Mouse (Mus musculus): ENCODE measurements around the gene Slx1b. TPM values are rescaled to one million over a fixed set of nuclear protein-coding genes. Genes with fewer than 3 reads are reported as not detected.
A peak's percentile ranks its signal among the peaks of the same experiment; 100 is the strongest.

The Slx1b gene
- polyA plus RNA-seq, 1 experiment = 9.5 TPM

DNA sequence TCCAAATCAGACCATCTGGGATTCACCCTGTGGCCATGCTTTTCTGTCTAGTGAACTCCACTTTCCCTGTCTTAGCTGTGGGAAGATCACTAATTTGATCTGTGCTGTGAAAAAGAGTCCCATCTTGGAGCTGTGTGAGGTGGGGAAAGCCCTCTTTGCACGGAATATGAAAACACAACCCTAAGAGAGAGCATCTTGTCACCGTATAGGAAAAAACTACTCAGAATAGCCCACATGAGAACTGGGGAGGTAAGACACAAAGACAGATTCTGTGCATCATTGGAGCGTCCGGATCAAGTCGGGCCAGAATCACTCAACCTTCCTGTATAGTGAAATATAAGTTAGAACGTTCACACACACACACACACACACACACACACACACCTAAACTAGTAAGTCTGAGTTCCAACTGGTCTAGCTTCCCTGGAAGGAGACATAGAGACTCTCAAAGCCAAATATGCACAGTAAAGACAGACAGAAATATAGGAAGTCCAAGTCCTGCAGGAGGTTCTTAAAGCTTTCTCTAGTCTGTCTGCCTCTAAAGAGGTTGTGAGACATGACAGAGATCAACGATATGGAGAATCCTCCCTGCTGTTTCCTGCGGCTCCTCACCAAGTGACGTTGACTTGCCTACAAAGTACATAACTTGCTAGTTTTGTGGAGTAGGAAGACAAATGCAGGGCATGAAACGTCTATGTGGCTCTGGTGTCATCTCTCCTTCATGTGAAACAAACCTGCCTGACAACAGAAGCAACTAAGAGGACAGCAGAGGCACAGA lies 12.8 kb upstream of the Slx1b start:
- Histone ChIP-seq H3K27ac (ENCODE audit: control insufficient read depth, insufficient read depth, low read depth, low read length) (no peak overlapping the region), H3K27me3 (ENCODE audit: control insufficient read depth, insufficient read depth, low read length) (no peaks in the 10 kb centered on the region; the same call in 1 of the 2 replicates), H3K36me3 (ENCODE audit: control insufficient read depth, insufficient read depth, low read length) (no peaks in the 10 kb centered on the region), H3K4me3 (ENCODE audit: control insufficient read depth, low read depth, low read length) (no peak overlapping the region), H3K4me1 (ENCODE audit: control insufficient read depth, insufficient read depth, low read length) (peaks cover 12% of the 10 kb centered on the region)
- TF ChIP-seq CTCF (IDR thresholded peaks at IDR 0.05; ENCODE audit: control insufficient read depth, insufficient read depth, insufficient replicate concordance, low read depth, low read length) (no peak), POLR2A (IDR thresholded peaks at IDR 0.05; ENCODE audit: control insufficient read depth, low read depth, low read length) (no peak)

DNA sequence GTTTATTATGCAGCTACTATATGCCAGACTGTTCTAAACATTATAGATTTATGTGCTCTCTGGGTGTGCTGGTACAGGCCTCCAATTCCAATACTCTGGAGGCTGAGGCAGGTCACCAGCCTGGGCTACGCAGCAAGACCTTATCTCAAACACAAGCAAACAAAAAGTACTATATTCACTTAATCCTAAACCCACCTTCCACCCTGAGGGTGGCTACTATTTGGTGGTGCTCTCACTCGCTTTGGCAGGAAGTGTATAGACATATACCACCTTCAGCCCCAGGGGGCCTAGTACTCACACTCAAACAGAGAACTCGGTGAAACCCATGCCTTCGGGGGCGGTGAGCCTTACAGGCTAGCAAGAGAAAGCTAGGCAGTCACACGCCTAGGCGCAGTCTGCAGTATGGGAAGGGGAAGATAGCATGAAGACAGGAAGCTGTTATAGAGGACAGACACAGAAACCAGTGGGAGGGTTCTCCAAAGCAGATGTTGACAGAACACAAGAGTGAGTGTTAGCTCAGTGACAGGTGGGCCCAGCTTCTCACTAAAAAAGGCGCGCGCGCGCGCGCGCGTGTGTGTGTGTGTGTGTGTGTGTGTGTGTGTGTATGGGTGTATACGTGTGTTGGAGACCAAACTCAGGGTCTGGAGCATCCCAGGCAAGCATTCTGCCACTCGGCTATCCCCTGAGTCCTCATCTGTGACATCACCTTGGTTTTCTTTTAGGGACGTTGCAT lies 12.0 kb upstream of the Slx1b start, which contains the start of gene Coro1a:
Gene Coro1a (minus strand): TSS at position 346 of the 733 bp plus-strand sequence.
- Histone ChIP-seq H3K4me3 (ENCODE audit: control insufficient read depth, low read depth, low read length) (no peak within 1 kb of the TSS), H3K27me3 (ENCODE audit: control insufficient read depth, insufficient read depth, low read length) (no peaks in the 10 kb centered on the region; the same call in 1 of the 2 replicates), H3K4me1 (ENCODE audit: control insufficient read depth, insufficient read depth, low read length) (peaks cover 12% of the 10 kb centered on the region), H3K27ac (ENCODE audit: control insufficient read depth, insufficient read depth, low read depth, low read length) (no peak within 1 kb of the TSS), H3K36me3 (ENCODE audit: control insufficient read depth, insufficient read depth, low read length) (no peaks in the 10 kb centered on the region)
- no peak for TF ChIP-seq CTCF (IDR thresholded peaks at IDR 0.05; ENCODE audit: control insufficient read depth, insufficient read depth, insufficient replicate concordance, low read depth, low read length)
- no peak for TF ChIP-seq POLR2A (IDR thresholded peaks at IDR 0.05; ENCODE audit: control insufficient read depth, low read depth, low read length)

- TF ChIP-seq POLR2A (IDR thresholded peaks at IDR 0.05; ENCODE audit: control insufficient read depth, low read depth, low read length) (no peak), CTCF (IDR thresholded peaks at IDR 0.05; ENCODE audit: control insufficient read depth, insufficient read depth, insufficient replicate concordance, low read depth, low read length) (no peak)
- Histone ChIP-seq H3K27ac (ENCODE audit: control insufficient read depth, insufficient read depth, low read depth, low read length) (no peak overlapping the region), H3K36me3 (ENCODE audit: control insufficient read depth, insufficient read depth, low read length) (no peaks in the 10 kb centered on the region), H3K27me3 (ENCODE audit: control insufficient read depth, insufficient read depth, low read length) (no peaks in the 10 kb centered on the region; the same call in 1 of the 2 replicates), H3K4me1 (ENCODE audit: control insufficient read depth, insufficient read depth, low read length) (peaks cover 12% of the 10 kb centered on the region), H3K4me3 (ENCODE audit: control insufficient read depth, low read depth, low read length) (peak overlapping the region; percentile 58)
These were observed 8.8 kb upstream of the Slx1b start for GRCm38 (mm10) chr7:126704121-126704980.

DNA sequence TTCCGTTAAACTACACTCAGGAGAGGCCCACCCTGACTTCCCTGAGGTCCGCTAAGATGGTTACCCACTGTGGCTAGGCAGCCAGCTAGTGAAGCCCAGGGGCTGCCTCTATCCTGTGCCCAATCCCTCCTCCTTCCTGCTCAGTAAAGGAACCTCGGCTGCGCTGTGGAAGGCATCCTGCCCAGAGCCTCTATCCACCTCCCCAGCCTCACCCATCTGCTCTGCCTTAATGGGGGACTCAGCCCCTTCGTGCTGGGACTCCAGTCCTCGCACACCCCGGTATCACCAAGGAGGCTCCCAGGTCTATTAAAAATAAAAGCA lies 8.1 kb upstream of the Slx1b start:
- no peaks in the 10 kb centered on the region; the same call in 1 of the 2 replicates for H3K27me3 ChIP-seq (ENCODE audit: control insufficient read depth, insufficient read depth, low read length)
- peaks cover 12% of the 10 kb centered on the region for H3K4me1 ChIP-seq (ENCODE audit: control insufficient read depth, insufficient read depth, low read length)
- H3K27ac ChIP-seq (ENCODE audit: control insufficient read depth, insufficient read depth, low read depth, low read length) = no peak overlapping the region
- no peak for TF ChIP-seq CTCF (IDR thresholded peaks at IDR 0.05; ENCODE audit: control insufficient read depth, insufficient read depth, insufficient replicate concordance, low read depth, low read length)
- no peak for TF ChIP-seq POLR2A (IDR thresholded peaks at IDR 0.05; ENCODE audit: control insufficient read depth, low read depth, low read length)
- H3K4me3 ChIP-seq (ENCODE audit: control insufficient read depth, low read depth, low read length) = no peak overlapping the region
- H3K36me3 ChIP-seq (ENCODE audit: control insufficient read depth, insufficient read depth, low read length) = no peaks in the 10 kb centered on the region

DNA sequence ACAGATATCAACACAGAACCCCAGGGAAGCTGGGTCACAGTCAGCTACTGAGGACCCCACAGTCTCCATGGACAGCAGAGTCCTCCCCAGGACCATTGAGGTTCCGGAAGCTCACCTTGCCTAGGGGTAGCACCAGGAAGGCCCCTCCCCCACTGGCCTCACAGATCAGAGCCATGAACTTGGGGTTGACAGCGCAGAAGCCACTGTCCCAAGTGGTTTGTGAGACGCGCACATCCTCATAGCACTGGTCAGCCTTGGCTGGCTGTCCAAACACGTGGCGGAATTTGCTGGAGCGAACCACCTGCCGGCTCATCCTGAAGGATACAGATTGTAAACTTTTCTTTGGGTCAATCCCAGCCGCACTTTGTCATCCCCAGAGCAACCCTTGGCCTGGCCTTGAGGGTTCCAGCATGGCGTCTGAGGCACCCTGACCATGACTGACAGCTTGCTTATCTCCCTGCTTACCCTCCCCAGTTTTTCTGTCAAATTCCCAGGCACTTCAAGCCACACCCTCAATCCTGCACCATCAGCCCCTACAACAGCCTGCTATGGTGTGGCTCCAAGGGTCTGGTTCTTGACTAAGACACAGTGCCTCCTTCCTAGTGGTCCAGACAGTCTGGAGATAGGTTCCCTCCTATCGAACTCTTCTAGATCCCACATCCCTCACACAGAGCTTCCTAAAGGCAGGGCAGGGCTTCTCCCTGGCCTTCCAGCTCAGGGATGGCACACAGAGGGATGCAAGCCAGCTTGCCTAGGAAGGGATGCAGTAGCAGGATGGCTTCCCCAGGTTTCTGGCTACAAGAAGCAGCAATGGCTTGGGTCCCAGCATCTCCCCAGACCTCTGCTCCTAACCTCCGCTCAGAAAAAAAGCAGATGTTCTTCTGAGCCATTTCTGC lies 7.5 kb upstream of the Slx1b start:
- Histone ChIP-seq H3K27ac (ENCODE audit: control insufficient read depth, insufficient read depth, low read depth, low read length) (no peak overlapping the region), H3K36me3 (ENCODE audit: control insufficient read depth, insufficient read depth, low read length) (no peaks in the 10 kb centered on the region), H3K4me1 (ENCODE audit: control insufficient read depth, insufficient read depth, low read length) (peaks cover 12% of the 10 kb centered on the region), H3K27me3 (ENCODE audit: control insufficient read depth, insufficient read depth, low read length) (no peaks in the 10 kb centered on the region; the same call in 1 of the 2 replicates), H3K4me3 (ENCODE audit: control insufficient read depth, low read depth, low read length) (no peak overlapping the region)
- no peak for TF ChIP-seq CTCF (IDR thresholded peaks at IDR 0.05; ENCODE audit: control insufficient read depth, insufficient read depth, insufficient replicate concordance, low read depth, low read length)
- TF ChIP-seq POLR2A (IDR thresholded peaks at IDR 0.05; ENCODE audit: control insufficient read depth, low read depth, low read length) = no peak

- Histone ChIP-seq H3K27me3 (ENCODE audit: control insufficient read depth, insufficient read depth, low read length) (no peaks in the 10 kb centered on the region; the same call in 1 of the 2 replicates), H3K36me3 (ENCODE audit: control insufficient read depth, insufficient read depth, low read length) (no peaks in the 10 kb centered on the region), H3K4me3 (ENCODE audit: control insufficient read depth, low read depth, low read length) (no peak overlapping the region), H3K27ac (ENCODE audit: control insufficient read depth, insufficient read depth, low read depth, low read length) (no peak overlapping the region), H3K4me1 (ENCODE audit: control insufficient read depth, insufficient read depth, low read length) (peaks cover 12% of the 10 kb centered on the region)
- TF ChIP-seq CTCF (IDR thresholded peaks at IDR 0.05; ENCODE audit: control insufficient read depth, insufficient read depth, insufficient replicate concordance, low read depth, low read length) (no peak), POLR2A (IDR thresholded peaks at IDR 0.05; ENCODE audit: control insufficient read depth, low read depth, low read length) (no peak)
These were observed 6.8 kb upstream of the Slx1b start for GRCm38 (mm10) chr7:126702358-126702757.

All from testis, adult 2 months (tissue).